Mouse (Mus musculus): ENCODE results near the gene C130026I21Rik. TPM values are rescaled to one million over a fixed set of nuclear protein-coding genes. Genes with fewer than 3 reads are reported as not detected.
A peak's percentile ranks its signal among the peaks of the same experiment; 100 is the strongest.
"Not testable (repeated sequence)": the region's sequence is repeated elsewhere in the genome, so short reads cannot be mapped to it uniquely, and the experiment has no call there.

Gene C130026I21Rik
- polyA plus RNA-seq, 2 experiments: 0.22 TPM

DNA sequence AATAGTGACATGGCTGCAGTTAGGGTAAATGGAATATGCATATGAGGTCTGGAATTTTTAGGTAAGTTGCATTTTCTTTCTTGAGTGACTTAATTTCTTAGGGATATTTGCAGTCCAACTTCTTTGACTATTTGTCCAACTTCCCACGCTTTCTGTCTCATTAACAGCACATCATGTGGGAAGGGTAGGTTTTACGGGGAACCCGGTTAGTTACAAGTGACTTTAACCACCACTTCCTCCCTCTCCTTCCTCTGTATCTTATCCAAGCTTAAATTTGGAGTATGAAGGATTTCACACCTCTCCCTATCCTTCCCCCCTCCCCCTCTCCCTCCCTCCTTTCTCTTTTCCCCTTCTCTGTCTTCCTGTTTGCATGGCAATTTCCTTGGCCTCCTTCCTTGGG lies 259.4 kb downstream of the C130026I21Rik start:
- H3K9me3 ChIP-seq (ENCODE audit: control insufficient read depth, low read length); H3K9ac ChIP-seq (replicated peaks); H3K27me3 ChIP-seq (ENCODE audit: control insufficient read depth, insufficient read depth, low read length); H3K27ac ChIP-seq; ATAC-seq (ENCODE audit: insufficient read depth); H3K4me2 ChIP-seq (ENCODE audit: low read depth); DNase-seq (ENCODE audit: low read depth in 3 of 3, low spot score in 3 of 3); H3K4me3 ChIP-seq (ENCODE audit: insufficient read depth in 1 of 2, low read depth in 2 of 2, low read length in 2 of 2); H3K4me1 ChIP-seq (replicated peaks; ENCODE audit: control insufficient read depth in 2 of 2, insufficient read depth in 2 of 2, low read length in 1 of 2); H3K36me3 ChIP-seq (replicated peaks; ENCODE audit: control insufficient read depth, insufficient read depth, low read depth): not testable (repeated sequence)
- 29% methylated on average over 3 of the region's 3 CpGs for WGBS (ENCODE audit: insufficient replicate concordance)

DNA sequence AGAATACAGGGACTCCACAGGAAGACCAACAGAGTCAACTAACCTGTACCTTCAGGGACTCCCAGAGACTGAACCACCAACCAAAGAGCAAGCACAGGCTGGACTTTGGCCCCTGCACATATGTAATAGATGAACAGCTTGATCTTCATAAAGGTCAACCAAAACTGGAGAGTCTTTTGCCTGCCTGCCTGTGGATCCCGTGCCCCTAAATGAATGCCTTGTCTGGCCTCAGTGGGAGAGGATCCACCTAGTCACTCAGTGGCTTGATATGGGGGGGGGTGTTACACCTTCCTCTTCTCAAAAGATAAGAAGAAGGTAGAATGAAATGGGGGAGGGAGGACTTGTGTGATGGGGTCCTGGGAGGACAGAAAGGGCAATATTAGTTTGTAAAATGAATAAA lies 262.6 kb downstream of the C130026I21Rik start:
- ATAC-seq (ENCODE audit: insufficient read depth): not testable (repeated sequence)
- 58% methylated on average over 1 of the region's 1 CpGs for WGBS (ENCODE audit: insufficient replicate concordance)

DNA sequence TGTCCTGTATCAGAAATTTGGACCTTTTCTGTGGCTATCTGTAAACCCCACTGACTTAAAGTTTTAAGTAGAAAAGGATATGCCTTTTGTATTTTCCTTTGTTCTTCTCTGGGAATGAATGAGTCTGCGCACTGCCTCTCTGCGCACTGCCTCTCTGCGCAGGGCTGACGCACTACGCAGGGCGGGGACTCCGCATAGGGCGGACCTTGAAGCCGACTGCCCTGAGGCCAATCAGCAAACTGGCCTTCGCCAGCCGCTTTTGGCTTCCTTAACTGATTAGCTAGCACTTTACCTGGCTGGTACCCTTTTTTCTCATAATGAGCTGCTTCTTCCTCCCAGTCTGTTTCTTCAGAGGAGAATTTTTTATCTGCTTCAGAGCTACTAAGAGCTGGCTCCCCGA lies 271.1 kb downstream of the C130026I21Rik start:
- not testable (repeated sequence) for ATAC-seq (ENCODE audit: insufficient read depth); H3K9ac ChIP-seq (replicated peaks); H3K4me3 ChIP-seq (ENCODE audit: insufficient read depth in 1 of 2, low read depth in 2 of 2, low read length in 2 of 2); H3K27me3 ChIP-seq (ENCODE audit: control insufficient read depth, insufficient read depth, low read length); H3K9me3 ChIP-seq (ENCODE audit: control insufficient read depth, low read length); DNase-seq (ENCODE audit: low read depth in 3 of 3, low spot score in 3 of 3); H3K4me1 ChIP-seq (replicated peaks; ENCODE audit: control insufficient read depth in 2 of 2, insufficient read depth in 2 of 2, low read length in 1 of 2); H3K27ac ChIP-seq; H3K36me3 ChIP-seq (replicated peaks; ENCODE audit: control insufficient read depth, insufficient read depth, low read depth); H3K4me2 ChIP-seq (ENCODE audit: low read depth)
- WGBS (ENCODE audit: insufficient replicate concordance): 76% methylated on average over 3 of the region's 12 CpGs

More for the DNA sequence above, 262.6 kb downstream of the C130026I21Rik start:
- H3K27ac ChIP-seq; H3K9ac ChIP-seq (replicated peaks); DNase-seq (ENCODE audit: low read depth in 3 of 3, low spot score in 3 of 3); H3K27me3 ChIP-seq (ENCODE audit: control insufficient read depth, insufficient read depth, low read length); H3K36me3 ChIP-seq (replicated peaks; ENCODE audit: control insufficient read depth, insufficient read depth, low read depth); H3K4me2 ChIP-seq (ENCODE audit: low read depth); H3K4me1 ChIP-seq (replicated peaks; ENCODE audit: control insufficient read depth in 2 of 2, insufficient read depth in 2 of 2, low read length in 1 of 2); H3K9me3 ChIP-seq (ENCODE audit: control insufficient read depth, low read length); H3K4me3 ChIP-seq (ENCODE audit: insufficient read depth in 1 of 2, low read depth in 2 of 2, low read length in 2 of 2): not testable (repeated sequence)

DNA sequence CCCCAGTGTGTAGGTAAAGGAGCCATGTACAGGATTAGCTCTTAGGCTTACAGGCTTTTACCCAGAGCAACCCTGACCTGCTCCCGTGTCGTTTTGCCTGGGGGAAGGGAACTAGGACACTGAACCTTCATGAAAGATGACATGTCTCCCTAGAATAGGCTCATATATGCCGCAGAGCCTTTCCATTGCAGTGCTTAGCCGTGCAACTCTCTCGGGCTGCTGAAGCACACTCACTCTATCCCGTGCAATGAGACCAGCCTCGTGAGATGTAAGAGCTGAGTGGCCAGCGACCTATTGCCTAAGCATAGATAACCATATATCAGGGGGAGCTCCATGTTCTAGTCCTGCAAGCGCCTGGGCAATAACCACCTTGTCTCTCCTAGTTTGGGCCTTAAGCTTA lies 274.1 kb downstream of the C130026I21Rik start:
- H3K36me3 ChIP-seq (replicated peaks; ENCODE audit: control insufficient read depth, insufficient read depth, low read depth); H3K27ac ChIP-seq; H3K27me3 ChIP-seq (ENCODE audit: control insufficient read depth, insufficient read depth, low read length); H3K9me3 ChIP-seq (ENCODE audit: control insufficient read depth, low read length); H3K9ac ChIP-seq (replicated peaks); DNase-seq (ENCODE audit: low read depth in 3 of 3, low spot score in 3 of 3); H3K4me3 ChIP-seq (ENCODE audit: insufficient read depth in 1 of 2, low read depth in 2 of 2, low read length in 2 of 2); ATAC-seq (ENCODE audit: insufficient read depth); H3K4me2 ChIP-seq (ENCODE audit: low read depth); H3K4me1 ChIP-seq (replicated peaks; ENCODE audit: control insufficient read depth in 2 of 2, insufficient read depth in 2 of 2, low read length in 1 of 2): not testable (repeated sequence)
- WGBS (ENCODE audit: insufficient replicate concordance): 59% methylated on average over 5 of the region's 9 CpGs

DNA sequence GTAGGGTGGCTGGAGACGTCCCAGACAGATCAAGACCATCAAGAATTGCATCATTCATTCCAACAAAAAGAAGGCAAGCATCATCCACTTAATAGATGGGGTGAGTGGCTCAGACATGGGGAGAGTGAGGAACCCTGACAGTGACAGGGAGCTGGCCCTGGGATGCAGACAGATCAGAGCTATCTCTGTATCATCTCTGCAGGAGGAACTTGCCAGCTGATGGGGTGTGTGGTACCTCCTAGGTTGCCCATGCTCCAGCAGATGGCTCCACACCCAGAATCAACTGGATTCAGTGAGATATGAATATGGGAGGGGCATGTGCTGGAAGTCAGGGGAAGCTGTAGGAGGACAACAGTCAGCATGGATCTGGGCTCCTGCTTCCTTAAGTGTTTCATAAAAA lies 275.9 kb downstream of the C130026I21Rik start:
- H3K4me1 ChIP-seq (replicated peaks; ENCODE audit: control insufficient read depth in 2 of 2, insufficient read depth in 2 of 2, low read length in 1 of 2); ATAC-seq (ENCODE audit: insufficient read depth); H3K9me3 ChIP-seq (ENCODE audit: control insufficient read depth, low read length); H3K27ac ChIP-seq; H3K27me3 ChIP-seq (ENCODE audit: control insufficient read depth, insufficient read depth, low read length); DNase-seq (ENCODE audit: low read depth in 3 of 3, low spot score in 3 of 3); H3K9ac ChIP-seq (replicated peaks); H3K4me2 ChIP-seq (ENCODE audit: low read depth); H3K4me3 ChIP-seq (ENCODE audit: insufficient read depth in 1 of 2, low read depth in 2 of 2, low read length in 2 of 2); H3K36me3 ChIP-seq (replicated peaks; ENCODE audit: control insufficient read depth, insufficient read depth, low read depth): not testable (repeated sequence)
- no CpG with 5 or more reads among the region's 1 CpGs for WGBS (ENCODE audit: insufficient replicate concordance)

- not testable (repeated sequence) for DNase-seq (ENCODE audit: low read depth in 3 of 3, low spot score in 3 of 3); H3K4me1 ChIP-seq (replicated peaks; ENCODE audit: control insufficient read depth in 2 of 2, insufficient read depth in 2 of 2, low read length in 1 of 2); H3K27ac ChIP-seq; H3K9ac ChIP-seq (replicated peaks); H3K4me3 ChIP-seq (ENCODE audit: insufficient read depth in 1 of 2, low read depth in 2 of 2, low read length in 2 of 2); ATAC-seq (ENCODE audit: insufficient read depth); H3K4me2 ChIP-seq (ENCODE audit: low read depth); H3K36me3 ChIP-seq (replicated peaks; ENCODE audit: control insufficient read depth, insufficient read depth, low read depth); H3K27me3 ChIP-seq (ENCODE audit: control insufficient read depth, insufficient read depth, low read length); H3K9me3 ChIP-seq (ENCODE audit: control insufficient read depth, low read length)
- 25% methylated on average over 1 of the region's 5 CpGs for WGBS (ENCODE audit: insufficient replicate concordance)
Observed at GRCm38 (mm10) chr1:84993688-84994319, 276.6 kb downstream of the C130026I21Rik start.

GRCm38 (mm10) chr1:84993235-84993634 lies 277.1 kb downstream of the C130026I21Rik start:
- not testable (repeated sequence) for H3K9ac ChIP-seq (replicated peaks); H3K27ac ChIP-seq; H3K36me3 ChIP-seq (replicated peaks; ENCODE audit: control insufficient read depth, insufficient read depth, low read depth); H3K27me3 ChIP-seq (ENCODE audit: control insufficient read depth, insufficient read depth, low read length); DNase-seq (ENCODE audit: low read depth in 3 of 3, low spot score in 3 of 3); H3K4me2 ChIP-seq (ENCODE audit: low read depth); H3K9me3 ChIP-seq (ENCODE audit: control insufficient read depth, low read length); H3K4me1 ChIP-seq (replicated peaks; ENCODE audit: control insufficient read depth in 2 of 2, insufficient read depth in 2 of 2, low read length in 1 of 2); H3K4me3 ChIP-seq (ENCODE audit: insufficient read depth in 1 of 2, low read depth in 2 of 2, low read length in 2 of 2)
- no CpG with 5 or more reads among the region's 2 CpGs for WGBS (ENCODE audit: insufficient replicate concordance)
- ATAC-seq (ENCODE audit: insufficient read depth): peak; percentile 15; the same call in 1 of the 2 replicates

DNA sequence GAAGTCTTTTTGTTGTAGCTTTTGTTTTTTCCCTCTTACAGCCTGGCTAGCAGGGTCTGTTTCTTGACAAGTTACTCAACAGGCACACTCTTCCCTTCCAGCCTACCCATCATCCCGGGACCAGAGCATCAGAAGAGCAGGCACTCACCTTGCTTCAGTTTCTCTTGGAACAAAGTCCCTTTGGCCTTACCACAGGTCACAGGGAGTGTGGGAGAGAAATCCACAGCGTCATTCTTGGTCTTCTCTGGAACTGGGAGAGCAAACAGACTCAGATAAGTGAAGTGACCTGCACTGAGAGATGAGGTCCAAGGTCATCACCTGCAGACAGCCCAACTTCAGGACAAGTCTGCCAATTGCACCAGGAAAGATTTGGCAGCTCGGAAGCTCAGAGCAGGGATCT lies 277.5 kb downstream of the C130026I21Rik start:
- ATAC-seq (ENCODE audit: insufficient read depth); H3K27ac ChIP-seq; H3K36me3 ChIP-seq (replicated peaks; ENCODE audit: control insufficient read depth, insufficient read depth, low read depth); H3K4me2 ChIP-seq (ENCODE audit: low read depth); H3K27me3 ChIP-seq (ENCODE audit: control insufficient read depth, insufficient read depth, low read length); H3K9me3 ChIP-seq (ENCODE audit: control insufficient read depth, low read length); DNase-seq (ENCODE audit: low read depth in 3 of 3, low spot score in 3 of 3); H3K4me1 ChIP-seq (replicated peaks; ENCODE audit: control insufficient read depth in 2 of 2, insufficient read depth in 2 of 2, low read length in 1 of 2); H3K9ac ChIP-seq (replicated peaks); H3K4me3 ChIP-seq (ENCODE audit: insufficient read depth in 1 of 2, low read depth in 2 of 2, low read length in 2 of 2): not testable (repeated sequence)
- no CpG with 5 or more reads among the region's 3 CpGs for WGBS (ENCODE audit: insufficient replicate concordance)
